ENCODE assay signal across 11 mouse cellular contexts in genomic region chr5:148756246-148756930, GRCm38 (mm10).
DNase-seq lines count a peak whose midpoint lies in the region; ATAC-seq and TF ChIP-seq lines count a peak whose summit lies in the region.
"Had no signal": no experiment of that assay in that cellular context is flagged by ENCODE, and none has a peak within 500 bp of the region (broad histone marks: within the 10 kb centered on the region; RNA-seq: fewer than 3 reads in every experiment).

No protein-coding gene starts in this region.

- TF ChIP-seq CTCF in intestine, postnatal 0 days (IDR thresholded peaks at IDR 0.05; ENCODE audit: low read depth) = peak; percentile 68
- TF ChIP-seq CTCF in ES-Bruce4 (IDR thresholded peaks at IDR 0.05; ENCODE audit: low read depth, low read length) = peak; percentile 74

- no peaks in the 10 kb centered on the region for H3K36me3 ChIP-seq in intestine, postnatal 0 days (ENCODE audit: control insufficient read depth, insufficient read depth)
- no peaks in the 10 kb centered on the region for H3K36me3 ChIP-seq in intestine, embryonic 16.5 days (ENCODE audit: control insufficient read depth, insufficient read depth, low read length)
- H3K36me3 ChIP-seq in ES-Bruce4 (ENCODE audit: control insufficient read depth, insufficient read depth, low read length, poor library complexity, severe bottlenecking) = no peaks in the 10 kb centered on the region
- H3K36me3 ChIP-seq in liver, embryonic 13.5 days = no peaks in the 10 kb centered on the region
- H3K36me3 ChIP-seq: liver, embryonic 15.5 days had no signal

- no peak overlapping the region for H3K27ac ChIP-seq in intestine, postnatal 0 days (ENCODE audit: low read depth, low read length)
- H3K27ac ChIP-seq in intestine, embryonic 16.5 days (ENCODE audit: low read length) = no peak overlapping the region
- no peak overlapping the region for H3K27ac ChIP-seq in ES-Bruce4 (ENCODE audit: insufficient read depth, low read length)
- no peak overlapping the region for H3K27ac ChIP-seq in liver, embryonic 13.5 days
- H3K27ac ChIP-seq: liver, embryonic 15.5 days had no signal

- no peak for TF ChIP-seq POLR2A in ES-Bruce4 (IDR thresholded peaks at IDR 0.05; ENCODE audit: insufficient read depth, low read length)

- no peaks in the 10 kb centered on the region for H3K27me3 ChIP-seq in intestine, postnatal 0 days (replicated peaks; ENCODE audit: control insufficient read depth, insufficient read depth, low read length)
- H3K27me3 ChIP-seq in intestine, embryonic 16.5 days (replicated peaks; ENCODE audit: control insufficient read depth, insufficient read depth, low read length) = no peaks in the 10 kb centered on the region
- H3K27me3 ChIP-seq in ES-Bruce4 (ENCODE audit: control insufficient read depth, insufficient read depth, low read length, poor library complexity, severe bottlenecking) = no peaks in the 10 kb centered on the region
- H3K27me3 ChIP-seq in liver, embryonic 13.5 days = no peaks in the 10 kb centered on the region

- ATAC-seq in intestine, postnatal 0 days = 0 out of 2 replicates have a peak, but pooled peaks have one; percentile 13
- no peak; the same call in none of the 2 replicates for ATAC-seq in intestine, embryonic 16.5 days
- ATAC-seq in liver, embryonic 13.5 days (ENCODE audit: low read depth) = peak; percentile 9; the same call in 1 of the 2 replicates
- no peak for ATAC-seq in inflammation-experienced regulatory T-cells, adult 6 months

- no peak overlapping the region for H3K4me3 ChIP-seq in intestine, postnatal 0 days (ENCODE audit: low read depth, low read length)
- H3K4me3 ChIP-seq in intestine, embryonic 16.5 days (ENCODE audit: low read length) = no peak overlapping the region
- no peak overlapping the region for H3K4me3 ChIP-seq in ES-Bruce4 (ENCODE audit: low read depth, low read length)
- H3K4me3 ChIP-seq in liver, embryonic 13.5 days (replicated peaks) = no peak overlapping the region
- H3K4me3 ChIP-seq: liver, embryonic 15.5 days; myocyte had no signal

- DNase-seq in induced T-regulatory cell, adult 2 months (ENCODE audit: low read depth) = peak; percentile 59
- peak; percentile 20 for DNase-seq in liver, embryonic 13.5 days
- DNase-seq in urinary bladder, postnatal 10 days (ENCODE audit: low spot score) = no peak
- no peak for DNase-seq in c-Kit-positive CD71-positive TER-119-positive erythroid progenitor cells, embryonic 14.5 days (ENCODE audit: low spot score)
- DNase-seq: heart, postnatal 36 days had no signal

- TF ChIP-seq EP300 in ES-Bruce4 (IDR thresholded peaks at IDR 0.05; ENCODE audit: insufficient read depth, low read depth, low read length) = no peak

- H3K9me3 ChIP-seq in intestine, postnatal 0 days (ENCODE audit: control insufficient read depth) = no peaks in the 10 kb centered on the region
- no peaks in the 10 kb centered on the region for H3K9me3 ChIP-seq in intestine, embryonic 16.5 days (ENCODE audit: control insufficient read depth, low read length)
- no peaks in the 10 kb centered on the region for H3K9me3 ChIP-seq in ES-Bruce4 (replicated peaks; ENCODE audit: control insufficient read depth, insufficient read depth, low read length, poor library complexity, severe bottlenecking)
- H3K9me3 ChIP-seq in liver, embryonic 13.5 days (replicated peaks) = peaks cover 6% of the 10 kb centered on the region; the same call in 1 of the 2 replicates

- 0 out of 2 replicates have a peak overlapping the region, but pooled peaks have one; percentile 3 for H3K4me2 ChIP-seq in intestine, postnatal 0 days (replicated peaks; ENCODE audit: low read depth)
- H3K4me2 ChIP-seq in intestine, embryonic 16.5 days (ENCODE audit: low read depth, low read length) = no peak overlapping the region
- no peak overlapping the region for H3K4me2 ChIP-seq in liver, embryonic 13.5 days
- H3K4me2 ChIP-seq: liver, embryonic 15.5 days had no signal

- H3K4me1 ChIP-seq in intestine, postnatal 0 days (replicated peaks; ENCODE audit: control insufficient read depth, insufficient read depth, low read length) = no peaks in the 10 kb centered on the region; the same call in 1 of the 2 replicates
- H3K4me1 ChIP-seq in intestine, embryonic 16.5 days (ENCODE audit: control insufficient read depth, insufficient read depth, low read length) = peaks cover 5% of the 10 kb centered on the region; the same call in 1 of the 2 replicates
- H3K4me1 ChIP-seq in ES-Bruce4 (ENCODE audit: control insufficient read depth, insufficient read depth, low read length) = no peaks in the 10 kb centered on the region
- H3K4me1 ChIP-seq in liver, embryonic 13.5 days (replicated peaks) = peaks cover 5% of the 10 kb centered on the region; the same call in 1 of the 2 replicates

- WGBS in intestine, postnatal 0 days = 85% methylated on average over 16 of the region's 16 CpGs
- WGBS in intestine, embryonic 16.5 days = 82% methylated on average over 16 of the region's 16 CpGs
- 73% methylated on average over 16 of the region's 16 CpGs for WGBS in liver, embryonic 13.5 days (ENCODE audit: insufficient replicate concordance)

- H3K9ac ChIP-seq in intestine, postnatal 0 days (ENCODE audit: low read depth, low read length) = no peak overlapping the region
- no peak overlapping the region for H3K9ac ChIP-seq in intestine, embryonic 16.5 days (ENCODE audit: low read depth, low read length)
- no peak overlapping the region for H3K9ac ChIP-seq in ES-Bruce4 (ENCODE audit: low read depth, poor library complexity, severe bottlenecking)
- no peak overlapping the region for H3K9ac ChIP-seq in liver, embryonic 13.5 days
- H3K9ac ChIP-seq: liver, embryonic 15.5 days had no signal

Comparison
In these comparisons a context has a peak if more than half of its experiments do, and no peak if none do; other contexts are left out.
1. ATAC-seq: peak in intestine, postnatal 0 days (single experiment) and liver, embryonic 13.5 days (single experiment); none in intestine, embryonic 16.5 days (single experiment) and inflammation-experienced regulatory T-cells, adult 6 months (single experiment).
2. DNase-seq: peak in induced T-regulatory cell, adult 2 months (single experiment) and liver, embryonic 13.5 days (single experiment); none in urinary bladder, postnatal 10 days (single experiment) and c-Kit-positive CD71-positive TER-119-positive erythroid progenitor cells, embryonic 14.5 days (single experiment).